Mouse (Mus musculus) thymus, adult 2 months (tissue): ENCODE data around the gene Gpr146.

Source experiments
- CTCF ChIP-seq: fragments of 200-500 bp; IDR thresholded peaks from 2 replicates; pipeline ENCODE4 v1.5.1; 2012; ENCODE audit warnings: mild to moderate bottlenecking, control low read depth, low read length, moderate library complexity, borderline replicate concordance; ENCODE audit not compliant: control insufficient read depth, poor library complexity, insufficient read depth; ENCODE audit errors: extremely low read depth
- POLR2A ChIP-seq: fragments of 200-500 bp; IDR thresholded peaks from 2 replicates; pipeline ENCODE4 v1.6.1; 2012; ENCODE audit warnings: mild to moderate bottlenecking, low read length, control low read depth, moderate library complexity; ENCODE audit not compliant: control insufficient read depth, poor library complexity, insufficient read depth; ENCODE audit errors: extremely low read depth

GRCm38 (mm10) chr5:139378271-139378556 is 717 bp downstream of the Gpr146 start:
- TF ChIP-seq CTCF, result no peak
- TF ChIP-seq POLR2A, result no peak
